Mouse (Mus musculus) hindbrain, embryonic 13.5 days (tissue): ENCODE measurements around the gene Prkcg. TPM values are rescaled to one million over a fixed set of nuclear protein-coding genes. Genes with fewer than 3 reads are reported as not detected.

Experiments used
- ATAC-seq: fragments of 200-750 bp; cut with Nextera tagmentation; 2 replicates; pipeline ENCODE4 v1.8.0; 2017; ENCODE audit warnings: moderate TSS enrichment; ENCODE audit not compliant: low FRiP score
- H3K27ac ChIP-seq: fragments of 300-500 bp; sonication (generic); 2 replicates; pipeline ENCODE4 v1.5.1; 2015; ENCODE audit warnings: inconsistent platforms, mild to moderate bottlenecking, moderate library complexity
- H3K27me3 ChIP-seq: fragments of 300-500 bp; sonication (generic); 2 replicates; pipeline ENCODE4 v1.6.1; 2015; ENCODE audit warnings: mild to moderate bottlenecking, inconsistent platforms
- H3K36me3 ChIP-seq: fragments of 300-500 bp; sonication (generic); 2 replicates; pipeline ENCODE4 v1.6.1; 2015; ENCODE audit warnings: mild to moderate bottlenecking, inconsistent platforms
- H3K4me1 ChIP-seq: fragments of 300-500 bp; sonication (generic); replicated peaks from 2 replicates; pipeline ENCODE4 v1.6.1; 2015; ENCODE audit warnings: inconsistent platforms
- H3K4me2 ChIP-seq: fragments of 300-500 bp; sonication (generic); 2 replicates; pipeline ENCODE4 v1.6.1; 2015; ENCODE audit warnings: inconsistent platforms, mild to moderate bottlenecking, moderate library complexity
- H3K4me3 ChIP-seq: fragments of 300-500 bp; sonication (generic); 2 replicates; pipeline ENCODE4 v1.5.1; 2015; ENCODE audit warnings: mild to moderate bottlenecking, inconsistent platforms
- H3K9ac ChIP-seq: fragments of 300-500 bp; sonication (generic); 2 replicates; pipeline ENCODE4 v1.6.1; 2015; ENCODE audit warnings: mild to moderate bottlenecking, inconsistent platforms
- H3K9me3 ChIP-seq: fragments of 300-500 bp; sonication (generic); 2 replicates; pipeline ENCODE4 v1.6.1; 2016; ENCODE audit warnings: inconsistent platforms
- WGBS: fragments of 180-500 bp; shearing (Covaris S2); methylation state at CpG from one replicate; pipeline ENCODE4 v1.1.7; 2015; 5-methylcytosine and 5-hydroxymethylcytosine counted together
- polyA plus RNA-seq: library from polyadenylated mRNA; unstranded; fragments of >200 nt; fragmentation: Nextera tagmentation; extraction: Ambion mirVana; gene quantifications from 2 replicates; pipeline ENCODE4 v1.2.1, GENCODE M21; 2015

Prkcg gene
- polyA plus RNA-seq, 1 experiment from 2014 or later, result 0.81 TPM

DNA sequence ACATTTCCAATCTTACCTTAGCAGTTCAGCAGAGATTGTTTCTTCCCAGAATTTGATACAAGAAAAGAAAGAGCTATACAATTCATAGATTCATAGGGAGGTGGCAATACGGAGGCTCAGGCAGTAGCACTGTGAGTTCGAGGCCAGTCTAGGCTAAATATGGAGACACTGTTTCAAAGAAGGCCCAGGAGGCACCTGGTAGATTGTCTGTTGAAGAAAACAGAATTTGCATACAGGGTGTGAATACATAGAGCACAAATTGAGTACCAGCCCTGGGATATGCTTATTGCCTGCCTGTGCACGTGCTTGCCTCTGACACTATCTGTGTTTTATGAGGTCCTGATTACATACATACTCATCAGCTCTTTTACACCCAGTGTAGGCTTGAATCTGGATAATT, 17.4 kb downstream of the Prkcg start:
- Histone ChIP-seq H3K9me3 (no peaks in the 10 kb centered on the region), H3K4me3 (no peak overlapping the region), H3K27me3 (peaks cover 45% of the 10 kb centered on the region), H3K27ac (no peak overlapping the region), H3K4me1 (peaks cover 35% of the 10 kb centered on the region), H3K4me2 (no peak overlapping the region), H3K36me3 (no peaks in the 10 kb centered on the region), H3K9ac (no peak overlapping the region)
- no peak for ATAC-seq
- 80% methylated on average over 3 of the region's 3 CpGs for WGBS

DNA sequence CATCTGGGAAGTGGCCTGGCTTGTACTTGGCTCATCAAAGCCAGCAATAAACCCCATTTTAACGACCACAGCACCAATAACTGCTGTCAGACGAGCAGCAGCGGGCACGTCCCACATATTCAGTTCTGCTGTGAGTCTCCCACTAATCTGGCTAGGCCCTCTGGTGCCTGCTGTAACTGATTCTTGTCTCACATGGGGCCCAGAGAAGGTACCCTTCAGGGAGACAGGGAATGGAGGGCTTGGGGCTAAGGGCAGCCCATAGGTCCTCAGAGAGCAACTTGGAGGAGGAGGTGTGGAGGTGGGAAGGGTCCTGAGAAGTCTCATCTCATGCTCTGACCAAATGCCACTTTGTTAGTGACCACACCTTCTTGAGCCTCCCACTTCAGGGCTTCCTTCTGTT, 19.7 kb downstream of the Prkcg start:
- peaks cover 14% of the 10 kb centered on the region for H3K4me1 ChIP-seq
- no peak for ATAC-seq
- no peaks in the 10 kb centered on the region for H3K9me3 ChIP-seq
- no peak overlapping the region for H3K4me2 ChIP-seq
- WGBS, result 78% methylated on average over 4 of the region's 4 CpGs
- H3K4me3 ChIP-seq, result no peak overlapping the region
- no peak overlapping the region for H3K9ac ChIP-seq
- peaks cover 27% of the 10 kb centered on the region for H3K27me3 ChIP-seq
- no peak overlapping the region for H3K27ac ChIP-seq
- no peaks in the 10 kb centered on the region for H3K36me3 ChIP-seq

DNA sequence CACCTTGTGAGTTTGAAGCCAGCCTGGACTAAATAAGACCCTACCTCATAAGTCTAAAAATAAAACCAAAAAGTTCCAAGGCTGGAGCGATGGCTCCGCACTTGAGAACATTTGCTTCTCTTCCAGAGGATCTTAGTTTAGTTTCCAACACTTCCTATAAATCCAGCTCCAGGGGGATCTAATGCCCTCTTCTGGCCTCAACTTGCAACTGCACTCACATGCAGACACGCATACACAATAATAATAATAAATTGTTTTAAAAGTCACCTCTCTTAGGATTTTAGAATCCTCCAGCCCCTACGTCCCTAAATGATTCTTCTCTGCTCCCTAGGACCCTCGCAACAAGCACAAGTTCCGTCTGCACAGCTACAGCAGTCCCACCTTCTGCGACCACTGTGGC, 21.3 kb downstream of the Prkcg start:
- 95% methylated on average over 7 of the region's 7 CpGs for WGBS
- Histone ChIP-seq H3K4me3 (no peak overlapping the region), H3K36me3 (no peaks in the 10 kb centered on the region), H3K27me3 (peaks cover 16% of the 10 kb centered on the region), H3K4me1 (no peaks in the 10 kb centered on the region), H3K4me2 (no peak overlapping the region), H3K9me3 (no peaks in the 10 kb centered on the region), H3K9ac (no peak overlapping the region), H3K27ac (no peak overlapping the region)
- ATAC-seq, result no peak

DNA sequence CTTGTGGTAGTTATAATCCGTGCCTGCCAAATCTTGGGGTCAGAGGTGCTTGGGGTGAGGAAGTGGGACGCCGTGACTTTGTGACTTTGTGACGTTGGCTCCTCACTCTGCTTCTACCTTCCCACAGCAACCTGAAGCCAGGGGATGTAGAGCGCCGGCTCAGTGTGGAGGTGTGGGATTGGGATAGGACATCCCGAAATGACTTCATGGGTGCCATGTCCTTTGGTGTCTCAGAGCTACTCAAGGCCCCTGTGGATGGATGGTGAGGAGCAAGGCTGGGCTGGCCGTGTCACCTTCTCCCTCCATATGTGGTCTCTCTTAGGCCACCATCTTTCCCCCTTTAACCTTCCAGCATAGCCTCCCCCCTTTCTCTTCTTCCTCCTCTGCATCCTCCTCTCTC, 24.6 kb downstream of the Prkcg start:
- H3K4me1 ChIP-seq, result no peaks in the 10 kb centered on the region
- H3K27me3 ChIP-seq, result peaks cover 2% of the 10 kb centered on the region; the same call in 1 of the 2 replicates
- H3K9me3 ChIP-seq, result no peaks in the 10 kb centered on the region
- no peak overlapping the region for H3K9ac ChIP-seq
- H3K27ac ChIP-seq, result no peak overlapping the region
- 83% methylated on average over 8 of the region's 8 CpGs for WGBS
- H3K4me3 ChIP-seq, result no peak overlapping the region
- peak; percentile 34; the same call in 1 of the 2 replicates for ATAC-seq
- no peaks in the 10 kb centered on the region for H3K36me3 ChIP-seq
- H3K4me2 ChIP-seq, result no peak overlapping the region

DNA sequence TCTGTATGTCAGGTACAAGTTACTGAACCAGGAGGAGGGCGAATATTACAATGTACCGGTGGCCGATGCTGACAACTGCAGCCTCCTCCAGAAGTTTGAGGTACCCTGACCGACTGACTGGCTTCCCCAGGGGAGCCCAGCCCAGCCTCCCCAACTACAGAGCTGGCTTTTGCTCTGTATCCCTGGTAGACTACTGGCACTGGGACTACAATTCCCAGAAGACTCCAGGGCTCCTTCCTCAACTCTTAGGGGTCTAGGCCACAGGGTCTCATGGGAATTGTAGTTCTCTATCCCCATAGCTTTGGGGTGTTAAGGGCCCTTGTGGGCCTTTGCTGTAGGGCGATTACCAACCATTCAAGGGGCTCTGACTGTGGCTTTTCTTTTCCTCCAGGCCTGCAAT, 25.1 kb downstream of the Prkcg start:
- no peak overlapping the region for H3K9ac ChIP-seq
- no peaks in the 10 kb centered on the region for H3K9me3 ChIP-seq
- no peak overlapping the region for H3K27ac ChIP-seq
- no peaks in the 10 kb centered on the region for H3K4me1 ChIP-seq
- 73% methylated on average over 5 of the region's 5 CpGs for WGBS
- no peaks in the 10 kb centered on the region for H3K27me3 ChIP-seq
- no peak overlapping the region for H3K4me2 ChIP-seq
- H3K36me3 ChIP-seq, result no peaks in the 10 kb centered on the region
- peak; percentile 74 for ATAC-seq
- no peak overlapping the region for H3K4me3 ChIP-seq

DNA sequence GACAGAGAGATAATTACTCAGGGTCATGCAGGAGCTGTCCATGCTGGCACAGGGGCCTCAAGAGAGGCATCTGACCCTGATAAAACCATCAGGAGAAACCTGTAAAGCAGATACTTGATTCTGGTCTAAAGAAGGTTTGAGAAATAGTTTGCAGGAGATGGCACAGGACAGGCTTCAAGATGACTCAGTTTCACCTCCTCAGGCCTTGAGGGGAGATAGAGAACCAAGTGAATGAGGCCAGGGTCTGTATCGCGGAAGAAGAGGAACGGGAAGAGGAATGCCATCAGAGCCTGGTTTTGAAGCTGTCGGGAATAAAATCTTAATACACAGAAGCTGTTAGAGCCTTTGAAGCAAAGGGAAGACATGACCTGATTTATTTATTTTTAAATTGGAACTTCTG, 28.7 kb downstream of the Prkcg start:
- no peak overlapping the region for H3K9ac ChIP-seq
- H3K4me2 ChIP-seq, result no peak overlapping the region
- no peaks in the 10 kb centered on the region for H3K27me3 ChIP-seq
- WGBS, result 43% methylated on average over 4 of the region's 4 CpGs
- no peak overlapping the region for H3K4me3 ChIP-seq
- no peaks in the 10 kb centered on the region for H3K9me3 ChIP-seq
- ATAC-seq, result no peak
- no peaks in the 10 kb centered on the region for H3K4me1 ChIP-seq
- no peak overlapping the region for H3K27ac ChIP-seq
- H3K36me3 ChIP-seq, result no peaks in the 10 kb centered on the region

DNA sequence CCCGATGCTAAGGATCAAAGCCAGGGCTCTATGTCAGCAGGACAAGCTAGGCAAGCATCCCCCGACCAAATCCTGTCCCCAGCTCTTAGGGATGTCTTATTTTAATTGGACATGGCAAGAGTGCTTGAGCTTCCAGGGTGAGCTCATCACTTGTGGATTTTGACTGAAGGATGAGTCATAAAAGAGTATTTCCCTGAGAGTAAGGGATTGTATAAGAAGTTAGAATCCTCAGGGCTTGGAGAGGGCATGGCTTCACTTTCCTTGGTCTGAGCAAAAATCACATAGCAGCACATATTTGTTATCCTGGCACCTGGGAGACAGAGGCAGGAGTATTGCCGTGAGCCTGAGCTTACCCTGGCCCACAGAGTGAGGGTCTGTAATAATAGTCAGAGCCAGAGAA, 31.9 kb downstream of the Prkcg start:
- Histone ChIP-seq H3K36me3 (peaks cover 4% of the 10 kb centered on the region; the same call in 1 of the 2 replicates), H3K27me3 (no peaks in the 10 kb centered on the region), H3K4me3 (no peak overlapping the region), H3K9me3 (no peaks in the 10 kb centered on the region), H3K9ac (no peak overlapping the region), H3K4me1 (no peaks in the 10 kb centered on the region), H3K4me2 (no peak overlapping the region), H3K27ac (no peak overlapping the region)
- ATAC-seq, result no peak
- 84% methylated on average over 3 of the region's 3 CpGs for WGBS

DNA sequence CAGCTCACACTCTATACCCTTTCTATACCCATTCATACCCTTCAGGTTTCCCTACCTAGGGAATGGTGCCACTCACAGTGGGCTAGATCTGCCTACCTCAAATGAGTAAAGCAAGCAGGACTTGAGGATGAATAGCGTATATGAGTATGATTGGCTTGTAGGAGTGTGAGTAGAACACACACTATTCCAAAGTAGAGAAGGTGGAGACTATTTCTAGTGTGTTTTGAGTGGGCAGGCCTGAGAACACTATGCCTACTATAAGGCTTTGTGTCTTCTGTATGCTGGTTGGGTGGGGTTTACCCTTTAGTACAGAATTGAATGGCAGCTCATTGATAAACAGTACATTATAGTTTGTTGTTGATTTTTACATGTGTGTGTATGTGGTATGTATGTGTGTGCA, 34.8 kb downstream of the Prkcg start:
- H3K4me1 ChIP-seq, result no peaks in the 10 kb centered on the region
- no peaks in the 10 kb centered on the region for H3K9me3 ChIP-seq
- WGBS, result 85% methylated on average over 1 of the region's 1 CpGs
- ATAC-seq, result no peak
- H3K27ac ChIP-seq, result no peak overlapping the region
- H3K36me3 ChIP-seq, result peaks cover 4% of the 10 kb centered on the region; the same call in 1 of the 2 replicates
- no peak overlapping the region for H3K4me3 ChIP-seq
- H3K27me3 ChIP-seq, result no peaks in the 10 kb centered on the region
- no peak overlapping the region for H3K9ac ChIP-seq
- H3K4me2 ChIP-seq, result no peak overlapping the region

DNA sequence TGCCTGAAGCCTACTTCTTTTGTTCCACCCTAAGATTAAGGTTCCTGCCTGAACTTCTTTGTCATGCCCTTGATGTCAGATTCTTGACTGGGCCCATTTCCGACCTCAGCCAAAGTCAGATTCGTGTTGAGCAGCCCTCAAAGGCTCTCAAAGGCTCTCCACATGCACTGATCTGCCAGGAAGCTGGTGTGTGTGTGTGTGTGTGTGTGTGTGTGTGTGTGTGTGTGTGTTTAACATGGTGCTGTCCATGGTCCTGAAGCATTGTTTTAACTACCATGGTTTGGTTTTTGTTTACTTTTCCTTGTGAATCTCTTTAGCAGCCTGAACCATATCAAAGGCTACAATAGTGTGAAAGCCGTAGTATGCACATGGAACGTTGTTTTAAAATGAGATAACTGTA, 39.0 kb downstream of the Prkcg start:
- H3K9me3 ChIP-seq, result no peaks in the 10 kb centered on the region
- peaks cover 4% of the 10 kb centered on the region; the same call in 1 of the 2 replicates for H3K36me3 ChIP-seq
- H3K4me1 ChIP-seq, result peaks cover 7% of the 10 kb centered on the region
- H3K4me3 ChIP-seq, result no peak overlapping the region
- no peak overlapping the region for H3K27ac ChIP-seq
- WGBS, result 79% methylated on average over 4 of the region's 4 CpGs
- no peak for ATAC-seq
- peaks cover 13% of the 10 kb centered on the region for H3K27me3 ChIP-seq
- H3K9ac ChIP-seq, result no peak overlapping the region
- H3K4me2 ChIP-seq, result no peak overlapping the region

DNA sequence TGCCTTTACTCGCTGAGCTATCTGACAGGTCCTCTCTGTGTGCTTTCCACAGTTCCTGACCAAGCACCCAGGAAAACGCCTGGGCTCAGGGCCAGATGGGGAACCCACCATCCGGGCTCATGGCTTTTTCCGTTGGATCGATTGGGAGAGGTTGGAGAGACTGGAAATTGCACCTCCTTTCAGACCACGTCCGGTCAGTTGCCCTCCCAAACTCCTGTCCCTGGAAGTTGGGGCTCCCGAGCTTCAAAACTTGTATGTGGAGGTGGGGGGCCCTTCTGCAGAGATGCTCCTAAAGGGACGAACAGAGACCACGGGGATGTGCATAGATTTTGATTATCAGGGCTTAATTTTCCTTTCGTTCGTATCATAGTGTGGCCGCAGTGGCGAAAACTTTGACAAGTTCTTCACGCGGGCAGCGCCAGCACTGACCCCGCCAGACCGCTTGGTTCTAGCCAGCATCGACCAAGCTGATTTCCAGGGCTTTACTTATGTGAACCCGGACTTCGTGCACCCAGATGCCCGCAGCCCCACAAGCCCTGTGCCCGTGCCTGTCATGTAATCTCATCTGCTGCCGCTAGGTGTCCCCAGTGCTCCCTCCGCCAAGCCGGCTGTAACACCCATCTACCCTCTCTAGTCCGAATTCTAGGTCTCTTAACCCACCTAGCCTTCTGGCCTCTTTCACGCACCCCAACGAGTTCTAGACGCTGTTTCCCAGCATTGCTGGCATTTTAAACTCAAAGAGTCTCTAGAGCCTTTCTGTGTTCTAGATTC, 41.0 kb downstream of the Prkcg start:
- Histone ChIP-seq H3K9ac (peak overlapping the region; percentile 53), H3K9me3 (no peaks in the 10 kb centered on the region), H3K36me3 (no peaks in the 10 kb centered on the region), H3K4me2 (peak overlapping the region; percentile 35), H3K4me3 (peak overlapping the region; percentile 15; the same call in 1 of the 2 replicates), H3K4me1 (peaks cover 20% of the 10 kb centered on the region), H3K27ac (no peak overlapping the region), H3K27me3 (peaks cover 13% of the 10 kb centered on the region)
- ATAC-seq, result no peak
- 21% methylated on average over 31 of the region's 31 CpGs for WGBS

DNA sequence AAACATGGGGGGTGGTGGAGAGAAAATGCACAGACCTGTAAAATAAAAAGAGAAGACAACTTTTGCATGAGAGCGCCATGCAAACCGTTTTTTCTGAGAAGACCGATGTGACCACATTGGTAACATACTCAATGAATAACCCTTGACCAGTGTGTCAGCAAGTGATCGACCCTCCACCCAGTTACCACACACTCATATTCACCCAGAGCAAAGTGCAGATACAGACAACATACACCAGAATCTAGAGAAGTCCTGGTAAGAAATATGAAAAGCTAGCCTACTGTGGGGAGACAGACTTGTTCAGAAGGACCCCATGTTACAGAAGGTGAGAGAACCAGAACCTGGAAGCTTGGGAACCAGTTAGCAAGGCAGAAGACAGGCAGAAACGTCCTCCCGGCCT, 42.2 kb downstream of the Prkcg start:
- H3K4me3 ChIP-seq, result peak overlapping the region; percentile 77
- 50% methylated on average over 6 of the region's 6 CpGs for WGBS

DNA sequence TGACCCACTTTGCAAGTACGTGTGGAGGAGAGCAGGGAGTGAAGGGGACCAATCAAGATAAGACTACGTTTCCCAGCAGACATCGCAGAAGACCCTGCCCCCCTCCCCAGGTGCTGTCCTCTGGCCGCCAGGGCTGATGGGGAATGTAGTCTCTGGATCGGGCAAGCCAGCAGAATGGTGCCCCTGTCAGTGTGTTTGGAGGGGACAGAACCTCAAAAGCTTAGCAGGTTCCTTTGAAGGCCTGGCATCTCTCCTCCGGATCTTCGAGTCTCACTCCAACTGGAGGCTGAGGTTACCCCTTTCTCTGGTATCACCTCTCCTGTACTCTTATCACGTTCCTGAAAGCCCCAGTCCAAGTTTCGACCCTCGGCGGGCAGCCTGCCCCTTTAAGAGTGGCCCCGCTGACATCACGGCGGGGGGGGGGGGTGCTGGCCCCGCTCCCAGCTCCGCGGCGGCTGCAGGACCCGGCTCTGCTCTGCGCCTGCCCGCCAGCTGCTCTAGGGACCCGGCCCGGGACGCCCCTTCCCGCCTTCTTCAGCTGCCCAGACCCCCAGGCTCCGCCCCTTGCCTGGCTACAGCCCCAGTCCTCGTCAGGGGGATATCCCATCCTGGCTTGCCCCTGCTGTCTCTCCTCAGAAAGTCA, 42.7 kb downstream of the Prkcg start:
- H3K9ac ChIP-seq, result peak overlapping the region; percentile 89
- peak overlapping the region; percentile 86 for H3K27ac ChIP-seq
- ATAC-seq, result peak; percentile 91
- no peaks in the 10 kb centered on the region for H3K9me3 ChIP-seq
- H3K4me2 ChIP-seq, result peak overlapping the region; percentile 79
- 0% methylated on average over 21 of the region's 27 CpGs for WGBS
- H3K4me3 ChIP-seq, result peak overlapping the region; percentile 77
- peaks cover 13% of the 10 kb centered on the region for H3K27me3 ChIP-seq
- H3K36me3 ChIP-seq, result no peaks in the 10 kb centered on the region
- peaks cover 20% of the 10 kb centered on the region for H3K4me1 ChIP-seq

More for the DNA sequence above, 42.2 kb downstream of the Prkcg start:
- H3K36me3 ChIP-seq, result no peaks in the 10 kb centered on the region
- H3K9me3 ChIP-seq, result no peaks in the 10 kb centered on the region
- H3K4me1 ChIP-seq, result peaks cover 20% of the 10 kb centered on the region
- H3K27me3 ChIP-seq, result peaks cover 13% of the 10 kb centered on the region
- H3K9ac ChIP-seq, result no peak overlapping the region; the same call in 1 of the 2 replicates
- peak overlapping the region; percentile 86; the same call in 1 of the 2 replicates for H3K27ac ChIP-seq
- H3K4me2 ChIP-seq, result peak overlapping the region; percentile 79
- ATAC-seq, result peak; percentile 12
